Mouse (Mus musculus) brain, embryonic 18.5 days (tissue): ENCODE measurements around the gene Dapk2.

Experiments
- DNase-seq: peaks from one replicate; pipeline ENCODE4 v3.0.0-alpha.2; 2012; ENCODE audit warnings: low read depth, low spot score

Dapk2 gene

DNA sequence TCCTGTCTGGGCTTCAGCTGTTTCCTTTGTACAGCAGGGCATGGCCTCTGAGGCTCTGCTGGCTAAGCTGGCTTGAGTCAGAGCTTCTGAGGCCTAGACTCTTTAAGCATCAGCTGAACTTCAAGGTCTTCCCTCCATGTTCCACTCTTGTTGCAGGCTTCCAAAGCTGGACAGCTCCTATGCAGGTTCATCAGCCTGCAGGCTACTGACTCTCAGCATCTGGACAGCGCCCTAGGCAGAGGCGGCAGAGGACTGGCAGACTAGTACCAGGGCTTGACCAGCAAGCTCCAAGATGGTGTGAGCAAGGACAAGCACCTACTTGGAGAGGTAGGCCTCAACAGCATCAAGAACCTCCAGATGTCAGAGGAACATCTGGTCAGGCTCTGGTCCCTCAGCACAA is 149.3 kb downstream of the Dapk2 start:
- DNase-seq = no peak

DNA sequence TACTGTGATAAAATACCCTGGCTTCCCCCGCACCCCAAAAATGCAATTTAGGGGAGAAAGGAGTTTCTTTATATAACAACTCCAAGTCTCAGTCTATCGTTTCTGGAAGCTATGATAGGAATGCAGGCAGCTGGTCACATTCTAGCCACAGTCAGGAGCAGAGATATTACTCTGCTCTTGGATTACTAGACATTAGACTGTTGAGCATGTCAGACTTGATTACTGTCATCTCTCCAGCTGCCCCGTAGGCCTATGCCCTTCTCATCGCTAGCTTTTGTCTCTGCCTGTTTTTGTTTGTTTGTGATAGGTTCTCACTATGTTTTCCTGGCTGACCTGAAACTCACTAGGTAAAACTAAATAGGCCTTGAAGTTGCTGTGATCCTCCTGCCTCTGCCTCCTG is 150.7 kb downstream of the Dapk2 start:
- no peak for DNase-seq

DNA sequence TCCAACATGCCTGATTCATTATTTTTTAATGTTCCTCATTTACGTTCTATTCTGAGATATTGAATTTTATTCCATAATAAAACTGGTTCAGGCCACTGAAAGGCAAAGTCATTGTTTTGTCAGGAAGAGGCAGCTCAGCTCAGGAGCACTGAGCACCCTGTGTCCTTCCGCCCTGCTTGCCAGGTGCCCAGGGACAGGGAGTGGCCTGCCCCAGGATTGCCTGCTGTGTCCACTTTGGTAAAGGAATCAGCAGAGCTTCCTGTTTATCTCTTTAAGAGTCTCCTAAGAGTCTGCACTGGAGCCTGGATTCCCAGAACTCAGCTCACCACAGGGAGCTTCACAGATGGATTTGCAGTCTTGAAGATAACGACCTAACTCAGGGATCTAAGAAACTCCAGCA is 153.4 kb downstream of the Dapk2 start:
- DNase-seq = no peak

DNA sequence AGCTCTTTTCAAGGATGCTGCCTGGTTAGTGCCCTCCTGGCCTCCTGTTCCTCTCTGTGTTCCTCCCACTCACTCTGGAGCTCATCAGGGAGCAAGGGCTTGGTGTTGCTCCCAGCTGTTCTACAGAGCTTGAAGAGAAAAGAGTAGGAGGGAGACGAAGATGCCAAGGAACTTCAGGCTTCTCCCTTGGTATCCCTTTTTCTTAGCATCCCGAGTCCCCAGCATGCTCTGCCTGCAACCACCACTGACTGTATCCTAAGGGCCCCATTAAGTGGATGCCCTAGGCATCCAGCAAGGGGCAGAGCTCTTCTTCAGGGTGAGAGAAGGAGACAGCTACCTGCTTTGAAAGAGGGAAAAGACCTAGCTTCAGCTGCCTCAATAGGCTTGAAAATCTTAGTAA is 158.6 kb downstream of the Dapk2 start:
- no peak for DNase-seq
